Mouse (Mus musculus) heart, embryonic 12.5 days (tissue): ENCODE measurements around the gene Pex10. TPM values are rescaled to one million over a fixed set of nuclear protein-coding genes. Genes with fewer than 3 reads are reported as not detected.
A peak's percentile ranks its signal among the peaks of the same experiment; 100 is the strongest.
"Not testable (repeated sequence)": the region's sequence is repeated elsewhere in the genome, so short reads cannot be mapped to it uniquely, and the experiment has no call there.

Source experiments
- ATAC-seq: fragments of 200-750 bp; cut with Nextera tagmentation; 2 replicates; pipeline ENCODE4 v1.8.0; 2017; ENCODE audit warnings: moderate TSS enrichment, moderate library complexity; ENCODE audit not compliant: insufficient number of reproducible peaks, low FRiP score
- H3K27ac ChIP-seq: fragments of 300-500 bp; sonication (generic); 2 replicates; pipeline ENCODE4 v1.5.1; 2016; ENCODE audit warnings: mild to moderate bottlenecking, moderate library complexity; ENCODE audit not compliant: poor library complexity, severe bottlenecking
- H3K27me3 ChIP-seq: fragments of 300-500 bp; sonication (generic); replicated peaks from 2 replicates; pipeline ENCODE4 v1.6.1; 2016; ENCODE audit warnings: mild to moderate bottlenecking, moderate library complexity
- H3K36me3 ChIP-seq: fragments of 300-500 bp; sonication (generic); 2 replicates; pipeline ENCODE4 v1.6.1; 2016; ENCODE audit warnings: mild to moderate bottlenecking, moderate library complexity
- H3K4me1 ChIP-seq: fragments of 300-500 bp; sonication (generic); replicated peaks from 2 replicates; pipeline ENCODE4 v1.6.1; 2016; ENCODE audit warnings: mild to moderate bottlenecking
- H3K4me2 ChIP-seq: fragments of 300-500 bp; sonication (generic); 2 replicates; pipeline ENCODE4 v1.6.1; 2016; ENCODE audit warnings: mild to moderate bottlenecking, moderate library complexity
- H3K4me3 ChIP-seq: fragments of 300-500 bp; sonication (generic); 2 replicates; pipeline ENCODE4 v1.5.1; 2016; ENCODE audit warnings: mild to moderate bottlenecking
- H3K9ac ChIP-seq: fragments of 300-500 bp; sonication (generic); 2 replicates; pipeline ENCODE4 v1.6.1; 2016; ENCODE audit warnings: mild to moderate bottlenecking, moderate library complexity
- H3K9me3 ChIP-seq: fragments of 300-500 bp; sonication (generic); replicated peaks from 2 replicates; pipeline ENCODE4 v1.6.1; 2016; ENCODE audit warnings: mild to moderate bottlenecking, moderate library complexity
- WGBS: fragments of 180-500 bp; shearing (Covaris S2); methylation state at CpG from one replicate; pipeline ENCODE4 v1.1.7; 2016; 5-methylcytosine and 5-hydroxymethylcytosine counted together
- polyA plus RNA-seq: library from polyadenylated mRNA; unstranded; fragments of >200 nt; fragmentation: Nextera tagmentation; extraction: Ambion mirVana; gene quantifications from 2 replicates; pipeline ENCODE4 v1.2.1, GENCODE M21; 2016

Pex10 gene
- polyA plus RNA-seq, 1 experiment from 2014 or later = 15.3 TPM

DNA sequence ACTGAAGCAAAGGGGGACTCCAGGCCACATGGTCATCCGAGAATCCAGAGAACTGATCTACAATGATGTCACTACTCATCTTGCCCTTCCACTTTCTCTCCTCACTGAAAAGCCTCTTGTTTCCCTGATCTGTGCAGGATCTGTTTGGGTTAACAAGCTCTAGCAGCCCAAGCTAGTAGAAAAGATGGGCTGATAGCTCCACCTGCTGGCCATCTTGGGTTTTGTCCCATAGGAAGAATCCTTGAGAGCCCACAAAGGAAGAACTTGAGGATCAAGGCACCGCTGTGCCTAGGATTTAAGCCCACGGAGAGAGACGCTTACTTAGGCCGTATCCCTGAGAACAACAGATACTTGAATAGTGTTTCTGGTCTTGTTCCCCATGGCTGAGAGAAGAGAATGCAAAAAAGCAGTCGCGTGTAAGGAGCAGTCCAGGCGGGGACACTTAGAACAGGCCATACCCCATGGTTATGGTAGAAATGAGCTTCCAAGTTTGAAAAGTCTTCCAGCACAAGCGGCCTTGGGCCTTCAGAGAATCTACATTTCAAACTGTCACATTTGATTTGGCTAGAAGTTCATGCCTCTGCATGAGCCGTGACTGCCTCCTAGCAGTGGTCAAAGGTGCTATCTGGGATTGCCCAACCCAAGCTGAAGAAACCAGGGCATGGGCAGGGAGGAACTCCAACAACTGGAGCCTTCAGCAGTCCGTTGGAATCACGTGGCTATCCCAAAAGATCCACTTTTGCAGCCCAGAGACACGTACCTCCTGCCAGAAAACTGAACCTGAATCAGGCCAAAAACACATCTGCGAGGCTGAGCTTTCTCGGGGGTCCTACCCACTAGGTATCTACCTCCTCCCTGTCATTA is 614 bp upstream of the Pex10 start:
- peak; percentile 25; the same call in 1 of the 2 replicates for ATAC-seq
- Histone ChIP-seq H3K9ac (peak overlapping the region; percentile 45), H3K36me3 (peaks cover 30% of the 10 kb centered on the region), H3K4me2 (peak overlapping the region; percentile 78), H3K27me3 (no peaks in the 10 kb centered on the region), H3K4me1 (peaks cover 19% of the 10 kb centered on the region), H3K27ac (peak overlapping the region; percentile 43; the same call in 1 of the 2 replicates), H3K4me3 (peak overlapping the region; percentile 68), H3K9me3 (no peaks in the 10 kb centered on the region)
- WGBS = 5% methylated on average over 15 of the region's 15 CpGs

DNA sequence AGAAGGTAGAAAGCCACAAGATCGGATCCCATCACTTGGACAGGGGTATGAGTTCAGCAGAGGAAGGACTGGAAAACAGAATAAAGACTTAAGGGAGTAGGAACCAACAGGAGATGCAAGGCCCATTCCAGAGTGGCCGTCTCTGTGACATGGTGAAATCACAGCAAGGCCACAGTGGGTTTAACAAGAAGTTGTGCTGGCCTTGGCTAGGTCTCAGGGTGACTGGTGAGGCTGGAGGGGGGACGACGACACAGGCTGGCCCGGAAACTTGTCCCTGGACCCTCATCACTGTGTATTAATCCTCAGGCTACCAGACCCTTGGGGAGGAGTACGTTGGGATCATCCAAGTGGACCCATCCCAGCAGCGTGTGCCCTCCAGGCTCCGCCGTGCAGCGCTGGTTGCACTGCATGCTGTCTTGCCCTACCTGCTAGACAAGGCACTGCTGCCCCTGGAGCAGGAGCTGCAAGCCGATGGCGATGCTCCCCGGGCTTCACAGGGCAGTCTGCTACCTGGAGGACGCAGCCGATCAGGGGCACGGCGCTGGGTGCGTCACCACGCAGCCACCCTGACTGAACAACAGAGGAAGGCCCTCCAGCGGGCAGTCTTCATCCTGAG is 1.6 kb downstream of the Pex10 start:
- Histone ChIP-seq H3K9me3 (no peaks in the 10 kb centered on the region), H3K4me2 (peak overlapping the region; percentile 78), H3K27me3 (no peaks in the 10 kb centered on the region), H3K27ac (no peak overlapping the region), H3K36me3 (peaks cover 52% of the 10 kb centered on the region), H3K4me1 (peaks cover 16% of the 10 kb centered on the region), H3K4me3 (no peak overlapping the region), H3K9ac (peak overlapping the region; percentile 84; the same call in 1 of the 2 replicates)
- no peak for ATAC-seq
- WGBS = 91% methylated on average over 20 of the region's 20 CpGs

DNA sequence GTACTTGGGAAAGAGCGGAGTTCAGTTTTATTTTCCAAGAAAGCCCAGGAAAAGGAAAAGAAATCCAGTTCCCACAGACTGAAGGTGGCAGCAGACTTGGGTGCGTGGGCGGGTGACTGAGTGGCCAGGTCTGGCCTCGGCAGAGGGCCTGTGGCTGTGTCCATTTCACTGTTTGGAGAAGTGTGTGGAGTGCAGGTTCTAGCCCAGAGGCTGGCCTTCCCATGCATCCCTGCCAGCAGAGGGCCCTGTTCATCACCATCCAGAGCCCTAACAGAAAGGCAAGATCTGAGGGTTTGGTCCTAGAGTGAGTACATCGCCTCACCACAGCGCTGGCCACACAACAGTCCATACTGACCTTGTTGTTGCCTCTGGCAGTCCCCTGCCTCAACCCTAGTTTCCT is 2.4 kb downstream of the Pex10 start:
- Histone ChIP-seq H3K27ac (no peak overlapping the region), H3K4me2 (no peak overlapping the region), H3K4me1 (peaks cover 16% of the 10 kb centered on the region), H3K4me3 (no peak overlapping the region), H3K36me3 (peaks cover 58% of the 10 kb centered on the region), H3K9ac (peak overlapping the region; percentile 14; the same call in 1 of the 2 replicates), H3K9me3 (no peaks in the 10 kb centered on the region), H3K27me3 (no peaks in the 10 kb centered on the region)
- no peak for ATAC-seq
- 86% methylated on average over 6 of the region's 6 CpGs for WGBS

DNA sequence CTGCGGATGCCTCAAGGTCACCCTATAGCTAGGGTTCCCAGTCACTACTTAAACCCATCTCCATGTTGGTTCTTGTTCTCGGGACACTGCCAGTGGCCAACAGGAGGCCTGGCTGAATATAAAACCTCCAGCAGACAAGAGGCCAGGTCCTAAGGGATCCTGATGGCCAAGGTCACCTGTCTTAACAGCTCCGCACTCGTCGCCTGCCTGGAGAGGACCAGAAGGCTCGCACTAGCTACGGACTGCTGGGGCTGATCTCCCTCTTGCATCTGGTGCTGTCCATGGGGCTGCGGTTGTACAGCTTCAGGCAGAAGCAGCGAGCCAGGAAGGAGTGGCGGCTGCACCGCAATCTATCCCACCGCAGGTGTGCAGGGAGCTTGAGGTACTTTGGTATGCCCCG is 3.4 kb downstream of the Pex10 start:
- H3K9ac ChIP-seq = 0 out of 2 replicates have a peak overlapping the region, but pooled peaks have one; percentile 0
- peaks cover 16% of the 10 kb centered on the region for H3K4me1 ChIP-seq
- no peak overlapping the region for H3K4me2 ChIP-seq
- WGBS = 90% methylated on average over 13 of the region's 13 CpGs
- H3K36me3 ChIP-seq = peaks cover 68% of the 10 kb centered on the region
- no peak for ATAC-seq
- H3K4me3 ChIP-seq = no peak overlapping the region
- H3K27me3 ChIP-seq = no peaks in the 10 kb centered on the region
- no peaks in the 10 kb centered on the region for H3K9me3 ChIP-seq
- H3K27ac ChIP-seq = no peak overlapping the region

DNA sequence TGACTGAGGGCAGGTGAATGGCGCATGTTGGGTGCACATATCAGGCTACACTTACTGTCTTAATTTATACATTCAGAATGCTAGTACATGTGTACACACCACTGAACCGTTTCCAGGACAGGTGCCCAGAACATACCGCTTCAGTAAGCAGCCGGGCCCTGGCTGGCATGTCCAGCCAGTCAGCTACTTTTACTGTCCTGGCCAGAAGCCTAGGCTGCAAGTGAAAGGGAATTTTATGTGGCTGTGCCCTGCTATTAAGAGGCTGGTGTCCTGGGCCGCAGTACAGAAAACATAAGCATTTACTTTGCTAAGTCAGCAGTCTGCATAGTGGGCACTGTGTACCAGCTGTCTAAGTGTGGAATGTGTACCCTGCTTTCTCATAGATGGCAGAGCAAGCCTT is 4.1 kb downstream of the Pex10 start:
- H3K27ac ChIP-seq = no peak overlapping the region
- ATAC-seq = no peak
- H3K4me1 ChIP-seq = peaks cover 16% of the 10 kb centered on the region
- H3K4me2 ChIP-seq = no peak overlapping the region
- H3K4me3 ChIP-seq = no peak overlapping the region
- H3K9me3 ChIP-seq = no peaks in the 10 kb centered on the region
- H3K36me3 ChIP-seq = peaks cover 75% of the 10 kb centered on the region
- no peaks in the 10 kb centered on the region for H3K27me3 ChIP-seq
- 93% methylated on average over 5 of the region's 5 CpGs for WGBS
- H3K9ac ChIP-seq = no peak overlapping the region

DNA sequence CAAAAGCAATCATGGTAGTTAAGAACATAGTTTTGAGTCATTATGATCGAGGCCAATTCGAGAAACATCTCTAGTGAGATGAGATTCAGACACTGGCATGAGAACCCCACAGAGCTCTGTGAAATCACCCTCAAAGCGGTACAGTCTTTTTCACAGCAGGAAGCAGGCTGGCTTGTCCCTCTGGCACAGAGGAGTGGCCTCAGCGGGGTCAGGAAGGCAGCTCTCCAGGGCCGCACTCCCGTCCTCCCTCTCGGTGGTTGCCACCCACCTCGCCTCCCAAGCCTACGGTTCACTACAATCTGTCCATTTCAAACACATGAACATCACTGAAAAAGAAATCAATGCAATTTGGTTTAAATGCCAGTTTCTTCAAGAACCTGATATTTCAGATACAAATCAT is 7.6 kb downstream of the Pex10 start:
- no peak overlapping the region for H3K4me2 ChIP-seq
- no peak overlapping the region for H3K9ac ChIP-seq
- no peaks in the 10 kb centered on the region for H3K4me1 ChIP-seq
- H3K9me3 ChIP-seq = no peaks in the 10 kb centered on the region
- no peak overlapping the region for H3K27ac ChIP-seq
- H3K36me3 ChIP-seq = peaks cover 94% of the 10 kb centered on the region
- no peaks in the 10 kb centered on the region for H3K27me3 ChIP-seq
- 82% methylated on average over 9 of the region's 9 CpGs for WGBS
- H3K4me3 ChIP-seq = no peak overlapping the region
- no peak for ATAC-seq

DNA sequence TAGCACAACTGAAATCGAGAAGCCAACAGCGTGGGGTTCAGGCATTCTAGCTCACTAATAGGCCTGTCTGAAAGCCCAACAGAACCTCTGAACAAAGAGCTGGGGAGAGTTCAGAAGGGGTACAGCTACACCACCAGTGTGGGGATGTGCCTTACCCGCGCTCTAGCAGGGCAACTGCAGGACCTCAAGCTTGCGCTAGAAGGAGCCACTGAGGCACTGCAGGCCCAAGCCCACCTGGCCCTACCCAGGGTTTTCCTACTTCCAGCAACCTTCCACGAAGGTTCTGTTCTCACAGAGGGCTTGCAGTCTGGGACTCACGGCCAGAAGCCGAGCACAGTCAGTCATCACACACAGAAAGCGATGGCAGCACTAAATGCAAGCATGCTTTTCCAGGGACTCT is 8.3 kb downstream of the Pex10 start:
- H3K36me3 ChIP-seq = peaks cover 94% of the 10 kb centered on the region
- H3K4me3 ChIP-seq = no peak overlapping the region
- 90% methylated on average over 9 of the region's 9 CpGs for WGBS
- H3K27me3 ChIP-seq = no peaks in the 10 kb centered on the region
- H3K4me1 ChIP-seq = no peaks in the 10 kb centered on the region
- no peak overlapping the region for H3K9ac ChIP-seq
- H3K9me3 ChIP-seq = no peaks in the 10 kb centered on the region
- no peak for ATAC-seq
- no peak overlapping the region for H3K27ac ChIP-seq
- no peak overlapping the region for H3K4me2 ChIP-seq

DNA sequence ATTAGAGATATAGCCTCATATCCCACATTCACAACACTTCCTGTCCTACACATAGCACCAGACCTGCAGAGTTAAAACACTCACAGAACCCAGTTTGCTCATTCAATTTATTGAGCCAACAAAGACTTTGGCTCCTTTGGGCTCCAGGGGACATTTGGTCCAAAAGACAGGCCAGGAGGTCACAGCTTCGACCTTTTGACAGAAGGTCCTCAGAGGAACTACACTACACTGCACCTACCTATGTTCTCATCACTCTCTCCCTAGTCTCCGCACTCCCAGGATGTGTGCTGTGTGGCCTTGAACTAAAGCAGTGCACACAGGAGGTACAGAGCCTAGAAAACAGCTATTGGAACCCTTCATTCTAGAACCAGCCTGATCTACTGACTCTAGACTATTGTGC is 9.0 kb downstream of the Pex10 start:
- no peak for ATAC-seq
- Histone ChIP-seq H3K27ac (no peak overlapping the region), H3K4me1 (no peaks in the 10 kb centered on the region), H3K4me2 (no peak overlapping the region), H3K27me3 (no peaks in the 10 kb centered on the region), H3K4me3 (no peak overlapping the region), H3K9me3 (no peaks in the 10 kb centered on the region), H3K9ac (no peak overlapping the region), H3K36me3 (peaks cover 94% of the 10 kb centered on the region)
- WGBS = 86% methylated on average over 2 of the region's 2 CpGs

DNA sequence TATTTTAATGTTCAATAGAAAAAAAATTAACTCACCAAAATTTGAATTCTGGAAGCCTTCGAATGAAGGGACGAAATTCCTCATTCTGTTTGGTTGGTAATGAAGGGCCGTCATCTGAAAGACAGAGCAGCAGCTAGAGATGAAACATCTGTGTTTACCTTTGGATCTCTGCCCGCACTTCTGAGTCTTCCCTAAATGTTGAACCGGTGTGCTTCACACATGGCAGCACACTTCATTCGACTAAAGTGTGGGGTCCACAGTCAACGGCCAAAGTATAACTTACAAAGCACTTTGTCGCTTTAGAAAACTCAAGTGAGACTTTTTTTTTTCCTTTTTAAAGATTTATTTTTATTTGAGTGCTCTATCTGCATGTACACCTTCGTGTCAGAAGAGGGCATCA is 9.9 kb downstream of the Pex10 start:
- Histone ChIP-seq H3K9me3 (no peaks in the 10 kb centered on the region), H3K27ac (no peak overlapping the region), H3K4me1 (no peaks in the 10 kb centered on the region), H3K27me3 (no peaks in the 10 kb centered on the region), H3K9ac (no peak overlapping the region), H3K4me2 (no peak overlapping the region), H3K4me3 (no peak overlapping the region), H3K36me3 (peaks cover 91% of the 10 kb centered on the region)
- ATAC-seq = no peak
- WGBS = 88% methylated on average over 9 of the region's 9 CpGs

DNA sequence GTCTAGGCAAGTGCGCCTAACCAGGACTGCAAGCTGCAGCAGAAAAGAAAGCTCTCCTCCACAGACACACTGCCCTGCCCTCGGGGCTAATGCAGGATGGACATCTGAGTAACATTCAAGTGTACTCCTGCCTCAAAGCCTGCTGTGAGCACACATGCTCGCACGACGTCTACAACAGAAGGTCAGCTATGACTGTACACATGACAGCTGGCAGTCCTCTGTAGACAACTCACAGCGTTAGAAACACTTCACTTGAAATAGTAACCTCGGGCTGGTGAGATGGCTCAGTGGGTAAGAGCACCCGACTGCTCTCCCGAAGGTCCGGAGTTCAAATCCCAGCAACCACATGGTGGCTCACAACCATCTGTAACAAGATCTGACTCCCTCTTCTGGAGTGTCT is 12.0 kb downstream of the Pex10 start:
- H3K4me1 ChIP-seq = peaks cover 18% of the 10 kb centered on the region
- 86% methylated on average over 10 of the region's 10 CpGs for WGBS

DNA sequence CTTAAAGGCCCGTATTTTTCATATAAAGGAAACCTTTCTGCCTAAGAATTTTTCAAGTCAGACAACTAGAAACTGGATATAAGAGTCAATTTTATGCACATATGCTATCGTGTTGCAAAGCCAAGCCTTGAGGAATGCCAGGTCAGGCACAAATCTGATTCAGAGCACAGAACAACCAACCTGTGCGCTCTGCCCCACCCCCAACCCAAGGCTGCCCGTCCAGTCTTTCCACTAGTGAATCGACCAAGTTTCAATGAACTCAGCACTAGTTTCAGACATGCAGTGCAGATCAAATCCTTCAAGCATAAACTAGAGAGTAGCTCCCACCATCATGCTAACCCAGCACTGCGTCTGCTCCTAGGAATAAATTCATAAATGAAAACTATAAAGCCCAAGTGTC is 12.8 kb downstream of the Pex10 start:
- Histone ChIP-seq H3K9ac (no peak overlapping the region), H3K9me3 (no peaks in the 10 kb centered on the region), H3K27me3 (no peaks in the 10 kb centered on the region), H3K36me3 (peaks cover 71% of the 10 kb centered on the region), H3K4me1 (peaks cover 27% of the 10 kb centered on the region), H3K4me3 (no peak overlapping the region), H3K27ac (no peak overlapping the region), H3K4me2 (no peak overlapping the region)
- ATAC-seq = no peak
- WGBS = 92% methylated on average over 6 of the region's 6 CpGs

More for the DNA sequence above, 12.0 kb downstream of the Pex10 start:
- not testable (repeated sequence) for H3K4me2 ChIP-seq, H3K9me3 ChIP-seq, H3K27me3 ChIP-seq, ATAC-seq, H3K27ac ChIP-seq, H3K4me3 ChIP-seq, H3K9ac ChIP-seq
- H3K36me3 ChIP-seq = peaks cover 78% of the 10 kb centered on the region
